Mouse (Mus musculus): Measurements from ENCODE around the gene Tenm2. TPM values are rescaled to one million over a fixed set of nuclear protein-coding genes. Genes with fewer than 3 reads are reported as not detected.

Gene Tenm2
- total and polyA plus RNA-seq, 3 experiments, result 0.08 to 0.14 (median 0.12) TPM

DNA sequence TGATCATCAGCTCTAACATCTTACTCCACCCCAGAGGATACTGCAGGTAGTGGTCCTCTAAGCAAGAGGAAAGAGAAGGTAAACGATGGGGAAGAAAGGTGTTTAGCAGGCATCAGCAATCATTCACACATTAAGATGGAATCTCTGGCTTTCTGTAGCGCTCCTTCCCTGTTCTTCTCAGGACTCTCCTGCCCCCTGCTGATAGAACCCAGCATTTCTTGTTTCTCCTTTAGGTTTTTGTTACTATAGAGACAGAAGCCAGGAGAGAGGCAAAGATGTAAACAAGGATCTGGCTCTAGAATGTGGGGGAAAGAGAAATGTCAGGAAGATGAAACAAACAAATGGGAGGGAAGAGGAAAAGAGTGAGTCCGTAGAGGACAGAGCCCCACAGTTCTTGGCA is 49.6 kb downstream of the Tenm2 start:
- H3K79me2 ChIP-seq (replicated peaks; ENCODE audit: control insufficient read depth, insufficient read depth, low read length), result no peaks in the 10 kb centered on the region
- peak; percentile 6 to 18 for DNase-seq
- TF ChIP-seq POLR2A (IDR thresholded peaks at IDR 0.05; ENCODE audit: insufficient read depth, low read depth, low read length) (no peak), CTCF (IDR thresholded peaks at IDR 0.05) (peak; percentile 73)
- no peaks in the 10 kb centered on the region for H3K4me1 ChIP-seq (ENCODE audit: control insufficient read depth, insufficient read depth, low read length)
- no peak overlapping the region for H3K9ac ChIP-seq (ENCODE audit: low read depth, low read length)
- H3K4me3 ChIP-seq, result no peak overlapping the region
- no peak overlapping the region for H3K27ac ChIP-seq
- intact Hi-C loops (cut with DNase I), result loop anchor here (1.0 to 5.0 kb wide), 3 partner anchors 197 to 1139 kb away; no protein-coding TSS in a partner anchor
- WGBS, result 9% methylated on average over 3 of the region's 3 CpGs
- no peaks in the 10 kb centered on the region for H3K36me3 ChIP-seq (ENCODE audit: control insufficient read depth, insufficient read depth, low read length)
- no peaks in the 10 kb centered on the region for H3K27me3 ChIP-seq (ENCODE audit: control insufficient read depth, insufficient read depth, low read length)

- H3K27me3 ChIP-seq (ENCODE audit: control insufficient read depth, insufficient read depth, low read length), result no peaks in the 10 kb centered on the region
- no peaks in the 10 kb centered on the region for H3K4me1 ChIP-seq (ENCODE audit: control insufficient read depth, insufficient read depth, low read length)
- no peak for DNase-seq
- no peak overlapping the region for H3K9ac ChIP-seq (ENCODE audit: low read depth, low read length)
- TF ChIP-seq POLR2A (IDR thresholded peaks at IDR 0.05; ENCODE audit: insufficient read depth, low read depth, low read length), result no peak
- no peak for TF ChIP-seq CTCF (IDR thresholded peaks at IDR 0.05)
- TF ChIP-seq EP300 (IDR thresholded peaks at IDR 0.05; ENCODE audit: insufficient read depth, low read depth, low read length), result no peak
- H3K36me3 ChIP-seq (ENCODE audit: control insufficient read depth, insufficient read depth, low read length), result no peaks in the 10 kb centered on the region
- WGBS, result 78% methylated on average over 6 of the region's 6 CpGs
- no peak overlapping the region for H3K27ac ChIP-seq
- no peak overlapping the region for H3K4me3 ChIP-seq
- H3K79me2 ChIP-seq (replicated peaks; ENCODE audit: control insufficient read depth, insufficient read depth, low read length), result no peaks in the 10 kb centered on the region
- intact Hi-C loops (cut with DNase I), result no loop called here
These were observed 58.3 kb downstream of the Tenm2 start for GRCm38 (mm10) chr11:37177426-37177825.

GRCm38 (mm10) chr11:37153933-37154880 is 81.6 kb downstream of the Tenm2 start:
- no peaks in the 10 kb centered on the region for H3K36me3 ChIP-seq (ENCODE audit: control insufficient read depth, insufficient read depth, low read length)
- 64% methylated on average over 13 of the region's 13 CpGs for WGBS
- intact Hi-C loops (cut with DNase I), result no loop called here

GRCm38 (mm10) chr11:37153382-37153781 is 82.4 kb downstream of the Tenm2 start:
- DNase-seq, result no peak
- no peak overlapping the region for H3K9ac ChIP-seq (ENCODE audit: low read depth, low read length)
- no peaks in the 10 kb centered on the region for H3K36me3 ChIP-seq (ENCODE audit: control insufficient read depth, insufficient read depth, low read length)
- H3K27ac ChIP-seq, result no peak overlapping the region
- 73% methylated on average over 5 of the region's 5 CpGs for WGBS
- no peaks in the 10 kb centered on the region for H3K27me3 ChIP-seq (ENCODE audit: control insufficient read depth, insufficient read depth, low read length)
- H3K4me3 ChIP-seq, result no peak overlapping the region
- no peak for TF ChIP-seq EP300 (IDR thresholded peaks at IDR 0.05; ENCODE audit: insufficient read depth, low read depth, low read length)
- no peak for TF ChIP-seq CTCF (IDR thresholded peaks at IDR 0.05)
- no peak for TF ChIP-seq POLR2A (IDR thresholded peaks at IDR 0.05; ENCODE audit: insufficient read depth, low read depth, low read length)
- no peaks in the 10 kb centered on the region for H3K79me2 ChIP-seq (replicated peaks; ENCODE audit: control insufficient read depth, insufficient read depth, low read length)
- intact Hi-C loops (cut with DNase I), result no loop called here
- no peaks in the 10 kb centered on the region for H3K4me1 ChIP-seq (ENCODE audit: control insufficient read depth, insufficient read depth, low read length)

More at GRCm38 (mm10) chr11:37153933-37154880, 81.6 kb downstream of the Tenm2 start:
- no peak overlapping the region for H3K9ac ChIP-seq (ENCODE audit: low read depth, low read length)
- no peaks in the 10 kb centered on the region for H3K79me2 ChIP-seq (replicated peaks; ENCODE audit: control insufficient read depth, insufficient read depth, low read length)
- H3K27ac ChIP-seq, result no peak overlapping the region
- no peak for TF ChIP-seq POLR2A (IDR thresholded peaks at IDR 0.05; ENCODE audit: insufficient read depth, low read depth, low read length)
- TF ChIP-seq CTCF (IDR thresholded peaks at IDR 0.05), result no peak
- no peak for TF ChIP-seq EP300 (IDR thresholded peaks at IDR 0.05; ENCODE audit: insufficient read depth, low read depth, low read length)
- no peaks in the 10 kb centered on the region for H3K4me1 ChIP-seq (ENCODE audit: control insufficient read depth, insufficient read depth, low read length)
- no peaks in the 10 kb centered on the region for H3K27me3 ChIP-seq (ENCODE audit: control insufficient read depth, insufficient read depth, low read length)
- no peak for DNase-seq
- H3K4me3 ChIP-seq, result no peak overlapping the region

GRCm38 (mm10) chr11:37150011-37150410 is 85.8 kb downstream of the Tenm2 start:
- H3K9ac ChIP-seq (ENCODE audit: low read depth, low read length), result no peak overlapping the region
- DNase-seq, result no peak
- H3K4me1 ChIP-seq (ENCODE audit: control insufficient read depth, insufficient read depth, low read length), result no peaks in the 10 kb centered on the region
- no peaks in the 10 kb centered on the region for H3K36me3 ChIP-seq (ENCODE audit: control insufficient read depth, insufficient read depth, low read length)
- H3K4me3 ChIP-seq, result no peak overlapping the region
- intact Hi-C loops (cut with DNase I), result no loop called here
- H3K27ac ChIP-seq, result no peak overlapping the region
- H3K79me2 ChIP-seq (replicated peaks; ENCODE audit: control insufficient read depth, insufficient read depth, low read length), result no peaks in the 10 kb centered on the region
- no peak for TF ChIP-seq EP300 (IDR thresholded peaks at IDR 0.05; ENCODE audit: insufficient read depth, low read depth, low read length)
- TF ChIP-seq CTCF (IDR thresholded peaks at IDR 0.05), result no peak
- no peak for TF ChIP-seq POLR2A (IDR thresholded peaks at IDR 0.05; ENCODE audit: insufficient read depth, low read depth, low read length)
- H3K27me3 ChIP-seq (ENCODE audit: control insufficient read depth, insufficient read depth, low read length), result no peaks in the 10 kb centered on the region
- 57% methylated on average over 1 of the region's 1 CpGs for WGBS

DNA sequence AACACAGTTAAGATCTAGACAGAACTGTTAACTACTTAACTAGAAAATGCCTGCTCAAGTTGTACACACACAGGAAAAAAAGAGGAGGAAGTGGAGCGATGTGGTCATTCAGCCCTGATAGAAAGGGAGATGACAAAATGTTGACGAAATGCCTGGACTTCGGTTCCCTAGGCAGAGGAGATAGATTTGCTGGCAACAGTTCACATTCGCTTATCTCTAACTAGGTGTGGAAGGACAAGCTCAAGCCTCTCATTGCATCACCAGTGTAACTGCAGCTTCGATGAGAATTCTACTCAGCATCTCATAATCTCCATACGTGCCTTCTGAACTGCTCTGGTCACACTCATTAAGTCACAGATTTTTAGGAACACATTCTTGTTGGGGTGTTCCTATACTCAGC is 91.8 kb downstream of the Tenm2 start:
- WGBS, result 9% methylated on average over 6 of the region's 6 CpGs
- no peaks in the 10 kb centered on the region for H3K27me3 ChIP-seq (ENCODE audit: control insufficient read depth, insufficient read depth, low read length)
- DNase-seq, result peak in 1 of 2 experiments; percentile 8
- H3K4me3 ChIP-seq, result no peak overlapping the region
- TF ChIP-seq POLR2A (IDR thresholded peaks at IDR 0.05; ENCODE audit: insufficient read depth, low read depth, low read length), result no peak
- no peak for TF ChIP-seq CTCF (IDR thresholded peaks at IDR 0.05)
- TF ChIP-seq EP300 (IDR thresholded peaks at IDR 0.05; ENCODE audit: insufficient read depth, low read depth, low read length), result no peak
- intact Hi-C loops (cut with DNase I), result no loop called here
- H3K4me1 ChIP-seq (ENCODE audit: control insufficient read depth, insufficient read depth, low read length), result no peaks in the 10 kb centered on the region
- no peaks in the 10 kb centered on the region for H3K79me2 ChIP-seq (replicated peaks; ENCODE audit: control insufficient read depth, insufficient read depth, low read length)
- H3K27ac ChIP-seq, result no peak overlapping the region
- no peak overlapping the region for H3K9ac ChIP-seq (ENCODE audit: low read depth, low read length)
- H3K36me3 ChIP-seq (ENCODE audit: control insufficient read depth, insufficient read depth, low read length), result no peaks in the 10 kb centered on the region
